Mouse (Mus musculus) neutrophil, adult 65 days (primary cell): Measurements from ENCODE around the gene Syngap1. TPM values are rescaled to one million over a fixed set of nuclear protein-coding genes. Genes with fewer than 3 reads are reported as not detected.

Experiments
- total RNA-seq: library from RNA; stranded (reverse); gene quantifications from 2 replicates; pipeline ENCODE4 v1.2.4, GENCODE M21; 2023

Syngap1 gene
- total RNA-seq, result 1.8 and 4.3 TPM in 2 replicates

GRCm38 (mm10) chr17:26941031-26941789 is at the start of gene Syngap1:
Gene Syngap1 (plus strand): TSS chr17:26941253.

GRCm38 (mm10) chr17:26916711-26917482 is 24.2 kb upstream of the Syngap1 start, which contains the start of gene Kifc5b:
Gene Kifc5b (plus strand): TSS chr17:26917091.

DNA sequence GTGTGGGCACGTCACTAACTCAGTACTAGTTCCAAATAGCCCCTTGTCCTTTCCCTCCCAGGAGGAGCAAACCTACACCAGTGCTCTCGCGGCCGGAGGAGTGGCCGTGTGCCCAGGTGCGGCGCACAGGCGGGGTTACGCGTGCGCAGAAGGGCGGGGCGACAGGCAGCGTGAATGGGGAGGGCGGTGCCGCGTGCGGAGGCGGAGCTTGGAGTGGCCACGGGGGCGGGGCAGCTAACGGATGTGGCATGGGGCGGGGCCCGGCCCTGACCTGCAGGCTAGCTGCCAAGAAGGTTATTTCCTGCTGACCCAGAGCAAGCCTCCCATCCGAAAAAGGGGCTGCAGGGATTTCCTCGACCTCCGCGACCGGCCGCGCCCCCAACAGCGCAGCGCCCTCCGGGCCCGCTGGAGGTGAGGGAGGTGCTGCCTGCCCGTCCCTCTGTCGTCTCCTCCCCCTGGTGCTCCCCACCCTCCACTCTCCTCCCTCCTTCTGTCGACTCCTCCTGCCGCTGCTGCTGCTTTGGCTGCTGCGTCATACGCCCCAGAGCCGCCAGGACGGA is 8.1 kb upstream of the Syngap1 start, which contains the start of gene Phf1:
TSS of gene Phf1 (plus strand) at position 214 of the 560 bp plus-strand sequence.

DNA sequence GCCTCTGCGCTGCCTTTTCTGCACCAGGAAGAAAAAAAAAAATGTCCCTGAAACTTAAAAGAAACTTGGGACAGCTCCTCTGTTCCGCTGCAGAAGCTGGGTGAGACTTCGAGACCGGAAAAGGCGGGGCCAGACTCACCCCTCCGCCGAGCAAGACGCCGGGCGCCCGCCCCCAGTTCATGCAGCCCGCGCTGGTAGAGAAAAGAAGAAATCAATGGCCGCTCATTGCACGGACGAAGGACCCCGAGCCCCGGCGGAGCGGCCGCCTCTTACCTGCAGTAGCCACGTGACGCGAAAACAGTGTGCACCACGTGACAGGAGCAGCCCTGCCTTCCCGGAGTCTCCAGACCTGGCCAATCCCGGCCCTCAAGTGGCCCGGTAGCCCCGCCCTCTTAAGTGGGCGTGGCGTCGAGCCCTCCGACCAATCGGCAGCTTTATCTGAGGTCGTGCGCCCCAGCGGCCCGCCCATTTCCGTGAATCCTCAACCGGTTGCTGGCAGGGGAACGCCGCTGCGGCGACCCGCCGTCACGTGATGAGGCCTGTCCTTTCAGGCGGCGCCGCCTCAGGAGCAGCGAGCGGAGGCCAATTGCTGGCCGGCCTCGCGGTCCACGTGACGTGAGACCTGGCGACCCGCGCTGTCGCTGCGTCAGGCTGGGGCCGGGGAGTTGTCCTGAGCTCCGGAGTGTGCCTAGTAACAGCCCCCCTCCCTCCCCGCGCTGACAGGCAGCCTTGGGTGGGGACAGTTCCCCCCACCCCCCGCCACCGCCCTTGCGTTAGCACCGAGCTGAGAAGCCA is 1.7 kb upstream of the Syngap1 start, which contains the start of gene Cuta:
TSS of gene Cuta (minus strand) at position 392 of the 795 bp plus-strand sequence.

GRCm38 (mm10) chr17:26972703-26973574 is 31.9 kb downstream of the Syngap1 start, which contains the start of gene Zbtb9:
Gene Zbtb9 (plus strand): TSS chr17:26973167.

Other genes starting within 250 kb of the Syngap1 start
- 77.1 and 128 TPM in 2 replicates for gene Crebrf, start 225.6 kb upstream of the Syngap1 start, total RNA-seq
- gene Bnip1, start 160.2 kb upstream of the Syngap1 start, total RNA-seq, result 14.8 and 19.3 TPM in 2 replicates
- gene Nkx2-5, start 96.2 kb upstream of the Syngap1 start, total RNA-seq, result not detected in 2 replicates
- gene Kifc5b, start 24.2 kb upstream of the Syngap1 start, total RNA-seq, result 13.9 and 23.1 TPM in 2 replicates
- gene Phf1, start 8.2 kb upstream of the Syngap1 start, total RNA-seq, result 76.0 and 101 TPM in 2 replicates
- 46.7 and 60.9 TPM in 2 replicates for gene Cuta, start 1.7 kb upstream of the Syngap1 start, total RNA-seq
- 13.6 and 16.0 TPM in 2 replicates for gene Zbtb9, start 31.9 kb downstream of the Syngap1 start, total RNA-seq
- 67.0 and 73.5 TPM in 2 replicates for gene Bak1, start 87.8 kb downstream of the Syngap1 start, total RNA-seq
- 5.5 and 6.1 TPM in 2 replicates for gene Itpr3, start 116.1 kb downstream of the Syngap1 start, total RNA-seq
- gene Uqcc2, start 192.7 kb downstream of the Syngap1 start, total RNA-seq, result 18.4 and 22.9 TPM in 2 replicates
- gene Ip6k3, start 226.5 kb downstream of the Syngap1 start, total RNA-seq, result 0.16 TPM in 1 of 2 replicates, not detected in the other